9 mouse cellular contexts compared by ENCODE assay signal in the genomic region with DNA sequence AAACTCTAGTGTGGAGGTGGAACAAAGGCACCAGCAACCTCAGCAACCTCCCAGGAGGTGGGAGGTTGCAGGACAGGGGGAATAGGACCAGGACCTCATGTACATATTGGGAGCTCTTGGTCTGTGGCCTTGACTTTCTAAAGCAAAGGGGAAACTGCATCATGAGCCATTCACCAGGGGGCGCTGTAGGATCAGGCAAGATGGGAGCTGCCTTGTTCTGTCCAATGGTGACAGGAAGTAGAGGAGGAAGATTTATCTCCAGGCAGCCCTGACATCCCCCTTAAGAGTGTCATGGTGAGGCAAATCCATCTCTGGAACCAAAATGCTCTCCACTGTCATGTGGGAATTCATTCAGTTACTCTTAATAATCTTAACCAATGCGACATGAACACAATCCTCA. TPM values are rescaled to one million over a fixed set of nuclear protein-coding genes. Genes with fewer than 3 reads are reported as not detected.
DNase-seq lines count a peak whose midpoint lies in the region; ATAC-seq lines count a peak whose summit lies in the region.
"Had no signal": no experiment of that assay in that cellular context is flagged by ENCODE, and none has a peak within 500 bp of the region (broad histone marks: within the 10 kb centered on the region; RNA-seq: fewer than 3 reads in every experiment).

No protein-coding gene starts in this region.

- DNase-seq in intestine, embryonic 14.5 days (ENCODE audit: low spot score): peak; percentile 92
- DNase-seq in gastrocnemius, postnatal 25 days: peak; percentile 62
- peak; percentile 83 for DNase-seq in kidney, adult 9 months
- peak; percentile 88 for DNase-seq in liver
- DNase-seq in spleen, postnatal 14 days (ENCODE audit: low spot score in 2 of 2): peak; percentile 67 to 85

- H3K9me3 ChIP-seq in intestine, embryonic 14.5 days (ENCODE audit: control insufficient read depth, low read length): no peaks in the 10 kb centered on the region
- no peaks in the 10 kb centered on the region for H3K9me3 ChIP-seq in intestine, embryonic 15.5 days
- H3K9me3 ChIP-seq: stomach, embryonic 15.5 days had no signal

- no peak overlapping the region for H3K27ac ChIP-seq in intestine, embryonic 14.5 days (ENCODE audit: low read depth)
- H3K27ac ChIP-seq in intestine, embryonic 15.5 days: no peak overlapping the region
- H3K27ac ChIP-seq: stomach, embryonic 15.5 days had no signal

- ATAC-seq in intestine, embryonic 14.5 days (replicated peaks; ENCODE audit: low FRiP score, low TSS enrichment, low read depth): peak; percentile 31; the same call in 1 of the 2 replicates
- no peak for ATAC-seq in intestine, embryonic 15.5 days
- ATAC-seq in common myeloid progenitor, adult 5-6 weeks (replicated peaks; ENCODE audit: low read depth, poor library complexity, severe bottlenecking): peak; percentile 73
- ATAC-seq in monocyte, adult 5-6 weeks (replicated peaks; ENCODE audit: insufficient number of reproducible peaks, low FRiP score, low TSS enrichment, poor library complexity, severe bottlenecking): peak; percentile 37; the same call in 1 of the 2 replicates

- H3K4me3 ChIP-seq in intestine, embryonic 14.5 days (ENCODE audit: low read depth, low read length): no peak overlapping the region
- H3K4me3 ChIP-seq in intestine, embryonic 15.5 days (replicated peaks): no peak overlapping the region
- H3K4me3 ChIP-seq: stomach, embryonic 15.5 days had no signal

- no peak overlapping the region for H3K9ac ChIP-seq in intestine, embryonic 14.5 days (ENCODE audit: low read length)
- no peak overlapping the region for H3K9ac ChIP-seq in intestine, embryonic 15.5 days
- H3K9ac ChIP-seq: stomach, embryonic 15.5 days had no signal

- no peak overlapping the region for H3K4me2 ChIP-seq in intestine, embryonic 14.5 days (ENCODE audit: low read length)
- H3K4me2 ChIP-seq in intestine, embryonic 15.5 days (replicated peaks): no peak overlapping the region
- H3K4me2 ChIP-seq: stomach, embryonic 15.5 days had no signal

- no peaks in the 10 kb centered on the region for H3K4me1 ChIP-seq in intestine, embryonic 14.5 days (replicated peaks; ENCODE audit: control insufficient read depth, insufficient read depth, low read length)
- no peaks in the 10 kb centered on the region for H3K4me1 ChIP-seq in intestine, embryonic 15.5 days (replicated peaks)
- H3K4me1 ChIP-seq: stomach, embryonic 15.5 days had no signal

- 49% methylated on average over 2 of the region's 2 CpGs for WGBS in intestine, embryonic 14.5 days
- WGBS in intestine, embryonic 15.5 days: 56% methylated on average over 2 of the region's 2 CpGs

- H3K27me3 ChIP-seq in intestine, embryonic 14.5 days (replicated peaks; ENCODE audit: control insufficient read depth, insufficient read depth, low read length): no peaks in the 10 kb centered on the region
- no peaks in the 10 kb centered on the region for H3K27me3 ChIP-seq in intestine, embryonic 15.5 days (replicated peaks)
- H3K27me3 ChIP-seq: stomach, embryonic 15.5 days had no signal

- peaks cover 66% of the 10 kb centered on the region for H3K36me3 ChIP-seq in intestine, embryonic 14.5 days (ENCODE audit: control insufficient read depth, insufficient read depth, low read length)
- H3K36me3 ChIP-seq in intestine, embryonic 15.5 days: peaks cover 14% of the 10 kb centered on the region; the same call in 1 of the 2 replicates

RNA-seq across cellular contexts. Expression of gene Adamts7, which starts 43.6 kb away (rescaled TPM):
- polyA plus RNA-seq in intestine, embryonic 14.5 days (2014; fragmentation: Nextera tagmentation; extraction: Ambion mirVana): 18.7 and 20.7 TPM in 2 replicates
- polyA plus RNA-seq in intestine, embryonic 15.5 days (2015; fragmentation: Nextera tagmentation; extraction: Ambion mirVana): 13.6 and 14.1 TPM in 2 replicates
- not detected in 2 replicates for total RNA-seq in common myeloid progenitor, adult 5-6 weeks (2017)
- total RNA-seq in gastrocnemius, postnatal 25 days (2021): 1 to 10 TPM in 1 of 2 experiments, under 1 TPM in 1; 0.67 to 1.5 TPM
- total RNA-seq in monocyte, adult 5-6 weeks (2017): not detected in 3 replicates
